Mouse (Mus musculus): ENCODE measurements at regions not wholly inside any gene's neighbourhood (a gene's known extent, or its start where the extent isn't known, plus 50 kb on each side); places are given as distances from the start of the nearest gene placed in this dataset.
A peak's percentile ranks its signal among the peaks of the same experiment; 100 is the strongest.
"Not testable (repeated sequence)": the region's sequence is repeated elsewhere in the genome, so short reads cannot be mapped to it uniquely, and the experiment has no call there.

- H3K4me3 ChIP-seq (replicated peaks); H3K9me3 ChIP-seq; H3K4me1 ChIP-seq; H3K27me3 ChIP-seq (replicated peaks); H3K4me2 ChIP-seq; H3K27ac ChIP-seq; H3K36me3 ChIP-seq; H3K9ac ChIP-seq; ATAC-seq (ENCODE audit: insufficient read depth, low FRiP score, low read depth): not testable (repeated sequence)
- 69% methylated on average over 4 of the region's 4 CpGs for WGBS
Measured at GRCm38 (mm10) chr16:31370590-31371092, 51.4 kb upstream of the Bdh1 start.

- Histone ChIP-seq H3K9ac (no peak overlapping the region), H3K27ac (no peak overlapping the region), H3K27me3 (replicated peaks) (no peaks in the 10 kb centered on the region), H3K4me2 (no peak overlapping the region), H3K9me3 (no peaks in the 10 kb centered on the region), H3K4me1 (no peaks in the 10 kb centered on the region), H3K36me3 (no peaks in the 10 kb centered on the region), H3K4me3 (replicated peaks) (no peak overlapping the region)
- WGBS = 92% methylated on average over 13 of the region's 13 CpGs
- ATAC-seq (ENCODE audit: insufficient read depth, low FRiP score, low read depth) = no peak
Measured at GRCm38 (mm10) chr16:31369849-31370248, 52.2 kb upstream of the Bdh1 start.

GRCm38 (mm10) chr16:31367521-31368245 is 53.1 kb upstream of the Apod start:
- Histone ChIP-seq H3K4me1 (no peaks in the 10 kb centered on the region), H3K4me2 (no peak overlapping the region), H3K9me3 (no peaks in the 10 kb centered on the region), H3K36me3 (no peaks in the 10 kb centered on the region), H3K27me3 (replicated peaks) (no peaks in the 10 kb centered on the region), H3K27ac (no peak overlapping the region), H3K4me3 (replicated peaks) (no peak overlapping the region), H3K9ac (no peak overlapping the region)
- ATAC-seq (ENCODE audit: insufficient read depth, low FRiP score, low read depth) = no peak
- WGBS = 69% methylated on average over 6 of the region's 6 CpGs

DNA sequence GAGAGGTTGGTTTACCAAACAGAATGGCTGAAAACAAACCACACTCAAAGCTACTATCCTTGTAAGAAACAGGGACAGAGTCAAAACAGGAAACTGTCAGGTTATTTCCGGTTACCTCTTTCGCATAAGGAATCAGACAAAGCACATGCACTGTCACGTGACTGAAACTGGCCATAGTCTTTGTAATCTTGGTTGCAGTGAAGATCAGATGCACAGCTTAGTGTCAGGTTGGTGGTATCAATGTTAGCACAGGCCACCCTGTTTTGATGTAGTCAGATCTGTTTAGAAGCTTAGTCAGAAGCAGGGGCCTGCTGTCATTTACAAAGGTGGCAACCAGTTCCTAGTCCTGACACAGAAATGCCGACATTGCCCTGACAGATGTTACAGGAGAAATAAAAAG is 51.4 kb upstream of the Apod start:
- Histone ChIP-seq H3K4me3 (replicated peaks) (no peak overlapping the region), H3K27me3 (replicated peaks) (no peaks in the 10 kb centered on the region), H3K36me3 (no peaks in the 10 kb centered on the region), H3K27ac (no peak overlapping the region), H3K9ac (no peak overlapping the region), H3K9me3 (no peaks in the 10 kb centered on the region), H3K4me2 (no peak overlapping the region), H3K4me1 (no peaks in the 10 kb centered on the region)
- no peak for ATAC-seq (ENCODE audit: insufficient read depth, low FRiP score, low read depth)
- WGBS = 80% methylated on average over 4 of the region's 4 CpGs

GRCm38 (mm10) chr16:31364475-31364874 is 49.9 kb upstream of the Apod start:
- Histone ChIP-seq H3K9me3 (no peaks in the 10 kb centered on the region), H3K4me3 (replicated peaks) (no peak overlapping the region), H3K9ac (no peak overlapping the region), H3K36me3 (no peaks in the 10 kb centered on the region), H3K27ac (0 out of 2 replicates have a peak overlapping the region, but pooled peaks have one; percentile 46), H3K4me1 (no peaks in the 10 kb centered on the region), H3K27me3 (replicated peaks) (no peaks in the 10 kb centered on the region), H3K4me2 (no peak overlapping the region)
- WGBS = 38% methylated on average over 7 of the region's 7 CpGs
- ATAC-seq (ENCODE audit: insufficient read depth, low FRiP score, low read depth) = no peak

Measured in stomach, embryonic 15.5 days (tissue).